Mouse (Mus musculus) adrenal gland (tissue): ENCODE data around the gene Lsm8.
"Not testable (repeated sequence)": the region's sequence is repeated elsewhere in the genome, so short reads cannot be mapped to it uniquely, and the experiment has no call there.

ENCODE experiments used
- intact Hi-C: fragments of 180-260 bp; cut with DNase I; formaldehyde crosslinking; loops from one replicate; pipeline ENCODE4 v1.15.1; 2025
- long read RNA-seq, 2 experiments: library from polyadenylated mRNA; unstranded; transcript quantifications; one replicate each; pipeline ENCODE4 v2.0.0; 2020; ENCODE audit warnings: borderline replicate concordance in 1 of 2; ENCODE audit not compliant: insufficient replicate concordance in 1 of 2

Gene Lsm8
- long read RNA-seq, experiment 1, transcript Lsm8-201 (4 exons, 807 nt) = major isoform, 11 of 12 reads
- long read RNA-seq, experiment 1, partial matches to known transcripts = 1 of 12 reads
- long read RNA-seq, experiment 1, other reads (novel, unspliced or antisense) = 0 of 12 reads
- long read RNA-seq, experiment 2, transcript Lsm8-201 (4 exons, 807 nt) = major isoform, 9 of 10 reads
- long read RNA-seq, experiment 2, partial matches to known transcripts = 0 of 10 reads
- long read RNA-seq, experiment 2, other reads (novel, unspliced or antisense) = 1 of 10 reads

DNA sequence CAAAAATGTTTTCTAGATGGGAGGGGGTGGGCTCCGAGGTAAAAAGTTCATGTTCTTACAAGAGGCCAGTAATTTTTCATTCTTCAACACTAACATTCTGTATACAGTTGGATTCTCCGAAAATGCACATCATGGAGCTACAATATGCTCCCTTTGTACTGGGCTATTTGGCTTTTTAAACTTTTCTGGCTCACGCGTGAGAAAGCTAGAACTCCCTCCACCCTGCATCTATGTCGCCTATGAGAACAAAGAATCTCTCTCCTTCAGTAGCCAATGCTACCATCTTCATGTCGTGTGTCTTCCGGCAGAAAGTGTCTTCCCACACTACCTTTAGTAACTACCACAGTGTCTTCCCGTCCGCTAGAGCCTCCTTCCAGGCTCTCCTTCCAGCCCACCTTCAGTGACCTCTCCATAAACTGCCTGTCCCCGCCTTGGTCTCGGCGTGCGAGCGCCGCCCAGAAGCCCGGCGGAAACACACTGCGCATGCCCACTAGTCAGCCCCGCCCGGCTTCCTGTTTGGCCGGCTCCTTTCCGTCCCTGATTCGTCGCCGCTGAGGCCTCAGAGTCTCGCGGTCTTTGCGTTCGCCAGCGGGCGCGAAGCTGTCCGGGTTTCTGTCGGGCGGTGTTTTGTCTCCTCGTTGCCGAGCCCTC, at the start of gene Lsm8:
Gene Lsm8 (plus strand): TSS at position 529 of the 651 bp plus-strand sequence.
- intact Hi-C loops = no loop called here

DNA sequence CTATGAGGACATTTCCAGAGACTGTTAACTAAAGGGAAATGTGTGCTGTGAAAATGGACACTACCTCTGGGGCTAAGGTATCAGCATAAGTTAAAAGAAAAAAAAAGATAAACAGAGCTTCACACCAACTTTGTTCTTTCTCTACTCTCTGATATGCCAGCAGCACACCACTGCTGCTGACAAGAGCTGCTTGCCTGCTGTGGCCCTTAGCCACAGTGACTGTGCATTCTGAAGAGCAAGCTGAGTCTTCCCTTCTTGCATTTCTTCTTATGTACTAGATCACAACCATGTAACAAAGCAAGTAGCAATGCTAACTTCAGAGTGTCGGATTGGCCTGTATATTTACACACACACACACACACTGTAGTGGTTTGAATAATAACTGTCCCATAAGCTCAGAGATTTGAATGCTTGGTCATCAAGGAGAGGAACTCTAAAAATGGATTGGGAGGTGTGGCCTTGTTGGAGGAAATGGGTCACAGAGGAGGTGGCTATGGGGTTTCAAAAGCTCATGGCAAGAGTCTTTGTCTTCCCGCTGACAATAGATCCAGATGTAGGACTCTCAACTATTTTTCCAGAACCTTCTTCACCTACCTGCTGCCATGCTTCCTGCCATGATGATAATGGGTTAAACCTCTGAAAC, 47.4 kb upstream of the Lsm8 start:
- intact Hi-C loops = no loop called here

DNA sequence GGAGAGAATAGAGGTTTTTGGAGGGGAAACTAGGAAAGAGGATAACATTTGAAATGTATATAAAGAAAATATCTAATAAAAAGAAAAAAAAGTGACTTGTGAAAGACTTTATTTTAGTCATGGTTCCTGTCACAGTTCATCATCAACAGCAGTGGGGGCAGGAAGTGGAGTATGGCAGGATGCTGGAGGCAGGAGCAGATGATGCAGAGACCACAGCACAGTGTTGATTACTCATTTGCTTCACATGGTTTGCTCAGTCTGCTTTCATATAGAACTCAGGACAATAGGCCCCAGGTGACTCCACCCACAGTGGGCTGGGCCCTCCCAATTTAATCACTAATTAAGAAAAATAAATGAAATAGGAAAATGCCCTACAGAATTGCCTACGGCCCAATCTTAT, 35.8 kb upstream of the Lsm8 start:
- intact Hi-C loops = loop anchor here (10.0 kb wide), 1 partner anchor 298 kb away; the partner anchor contains the start of gene Cttnbp2

DNA sequence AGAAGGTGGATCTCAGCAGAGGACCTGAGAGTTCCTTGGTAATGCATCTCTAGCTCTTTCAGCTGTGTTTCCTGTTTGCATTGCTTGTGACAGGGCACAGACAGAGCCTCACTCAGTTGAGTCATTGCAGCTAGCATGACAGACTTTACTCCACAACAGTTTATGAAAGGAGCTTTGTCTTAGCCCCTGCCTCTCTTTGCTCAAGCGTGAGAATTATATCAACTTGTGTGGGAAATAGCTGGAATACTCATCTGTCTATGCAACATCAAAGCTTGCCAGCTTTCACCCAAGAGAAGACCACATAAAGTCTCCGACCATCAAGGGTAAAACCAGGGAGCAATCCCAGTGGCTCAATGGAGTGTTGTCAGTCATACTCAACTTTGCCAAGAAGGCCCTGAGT, 32.8 kb upstream of the Lsm8 start:
- intact Hi-C loops = loop anchor here (5.0 to 10.0 kb wide), 2 partner anchors 301 to 438 kb away; partner anchors contain the start of gene Cttnbp2

DNA sequence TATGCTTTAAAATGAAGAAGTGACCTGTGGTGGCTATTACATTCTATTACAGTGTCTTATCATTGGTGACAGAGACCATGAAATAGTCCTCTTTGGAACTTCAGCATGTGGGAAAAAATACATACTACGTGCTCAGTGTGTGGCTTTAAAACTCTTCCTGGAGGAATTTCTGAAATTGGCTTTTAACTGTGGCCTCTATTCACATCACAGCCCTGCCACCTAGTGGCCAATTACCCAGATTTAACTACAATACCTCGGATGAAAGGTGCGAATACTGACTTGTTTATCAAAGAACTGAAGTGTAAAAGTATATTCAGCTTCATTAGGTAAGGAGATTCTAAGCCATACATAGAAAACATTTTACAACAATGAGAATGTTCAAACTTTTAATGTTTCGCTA, 29.0 kb upstream of the Lsm8 start:
- intact Hi-C loops = loop anchor here (2.0 to 10.0 kb wide), 3 partner anchors 305 to 442 kb away; partner anchors contain the start of gene Cttnbp2

DNA sequence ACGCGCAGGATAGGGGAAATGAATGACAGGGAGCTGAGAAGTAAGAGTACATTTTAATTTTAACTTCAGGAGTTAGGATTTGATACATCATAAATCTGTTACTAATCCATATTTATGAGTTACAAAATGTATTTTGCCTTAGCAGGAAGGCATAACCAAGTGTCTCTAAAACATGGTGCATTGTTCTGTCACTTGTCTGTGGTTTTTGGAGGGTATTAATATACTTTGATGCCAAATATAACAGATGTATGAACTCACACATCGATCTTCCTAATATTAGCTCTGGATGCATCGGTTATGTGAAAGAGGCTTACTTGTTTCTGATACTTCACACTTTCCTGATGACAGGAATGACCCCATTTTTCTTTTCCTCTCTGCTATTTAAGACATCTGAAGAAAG, 28.1 kb upstream of the Lsm8 start:
- intact Hi-C loops = loop anchor here (5.0 kb wide), 1 partner anchor 733 kb away; no protein-coding TSS in a partner anchor

DNA sequence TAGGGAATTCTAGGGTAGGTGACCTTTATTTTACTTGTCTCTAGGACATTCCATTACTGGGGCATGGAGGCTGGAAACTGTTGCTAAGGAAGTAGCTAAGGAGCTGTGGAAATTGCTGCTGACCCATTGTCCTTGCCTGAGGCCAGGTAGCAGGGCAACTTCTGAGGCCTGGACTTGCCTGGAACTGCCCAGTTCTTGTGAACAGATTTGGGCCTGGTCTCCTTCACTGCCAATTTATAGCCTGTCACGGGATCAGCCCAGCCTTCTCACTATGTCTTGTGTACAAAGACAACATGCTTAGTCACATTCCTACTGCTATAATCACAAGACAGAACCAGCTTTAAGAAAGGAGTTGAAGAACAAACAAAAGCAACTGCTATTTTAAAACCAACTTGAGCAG, 25.6 kb upstream of the Lsm8 start:
- intact Hi-C loops = loop anchor here (5.0 kb wide), 1 partner anchor 736 kb away; no protein-coding TSS in a partner anchor

DNA sequence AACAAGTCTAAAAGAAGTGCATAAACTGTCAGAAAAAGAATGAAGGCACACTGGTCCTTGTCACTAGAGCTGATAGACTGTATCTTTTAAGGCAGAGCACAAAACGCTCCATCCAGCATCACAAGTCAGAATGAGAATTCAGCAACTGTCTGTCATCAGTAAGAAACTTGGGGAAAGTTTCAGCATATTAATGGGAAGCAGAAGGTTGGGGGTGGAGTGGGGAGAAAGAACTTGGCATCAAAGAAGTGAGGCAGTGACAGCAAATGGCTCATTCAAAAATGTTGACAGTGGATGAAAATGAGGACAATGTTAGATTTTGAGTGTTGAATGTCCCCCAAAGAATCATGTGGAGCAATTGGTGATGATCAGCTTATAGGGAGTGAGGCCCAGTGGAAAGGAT, 15.4 kb upstream of the Lsm8 start:
- intact Hi-C loops = no loop called here

DNA sequence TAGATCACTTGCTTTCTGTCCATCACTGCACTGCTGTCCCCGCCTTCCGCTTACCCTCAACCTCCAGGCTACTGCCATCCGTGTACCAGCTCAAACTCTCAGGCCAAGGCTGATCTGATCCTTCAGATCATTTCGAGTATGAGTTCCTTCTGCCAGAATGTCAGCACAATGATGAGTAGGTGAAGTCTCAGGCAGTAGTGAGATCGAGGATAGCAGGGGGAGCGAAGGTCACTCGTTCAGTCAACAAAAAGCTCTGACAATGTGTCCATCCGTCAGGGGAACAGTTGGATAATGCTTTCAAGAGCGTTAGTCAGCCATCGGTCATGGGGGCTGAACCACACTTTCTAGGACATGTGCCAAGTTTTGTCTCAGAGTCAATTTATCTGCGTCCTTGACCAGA, 3.9 kb upstream of the Lsm8 start:
- intact Hi-C loops = not testable (repeated sequence)

DNA sequence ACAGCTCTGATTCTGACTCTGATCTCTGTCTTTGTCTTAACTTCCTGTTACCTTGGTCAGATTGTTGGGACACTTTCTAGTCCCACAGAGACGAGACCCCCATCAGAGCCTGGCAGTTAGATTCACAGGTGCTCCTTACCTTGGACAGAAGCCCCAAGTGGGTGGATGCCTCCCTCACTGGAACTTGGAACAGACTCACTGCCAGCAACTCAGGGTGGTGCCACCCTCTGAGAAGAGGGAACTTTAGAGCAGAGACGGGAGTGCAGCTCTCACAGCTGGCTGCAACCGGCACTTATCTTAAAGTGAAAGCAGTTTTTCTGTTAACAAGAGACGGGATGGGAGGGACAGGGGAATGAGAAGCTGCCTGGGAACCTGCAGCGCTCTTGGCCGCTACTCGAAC, 2.8 kb upstream of the Lsm8 start:
- intact Hi-C loops = not testable (repeated sequence)

DNA sequence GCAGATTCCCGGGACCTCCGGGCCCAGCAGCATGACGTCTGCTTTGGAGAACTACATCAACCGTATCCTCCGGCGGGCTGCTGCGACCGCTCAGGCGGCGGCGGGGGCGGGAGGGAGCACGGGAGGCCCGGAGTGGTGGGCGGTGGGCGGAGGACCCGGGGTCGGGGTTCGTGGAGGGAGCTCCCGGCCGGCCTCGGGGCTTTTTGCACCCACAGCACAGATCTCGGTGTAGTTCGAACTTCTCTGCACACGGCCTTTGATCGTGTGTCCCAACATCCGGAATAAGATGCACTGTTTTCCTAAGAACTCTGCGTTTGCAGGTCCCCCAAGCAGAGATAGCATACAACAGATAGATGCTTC, 303 bp downstream of the Lsm8 start:
- intact Hi-C loops = no loop called here

DNA sequence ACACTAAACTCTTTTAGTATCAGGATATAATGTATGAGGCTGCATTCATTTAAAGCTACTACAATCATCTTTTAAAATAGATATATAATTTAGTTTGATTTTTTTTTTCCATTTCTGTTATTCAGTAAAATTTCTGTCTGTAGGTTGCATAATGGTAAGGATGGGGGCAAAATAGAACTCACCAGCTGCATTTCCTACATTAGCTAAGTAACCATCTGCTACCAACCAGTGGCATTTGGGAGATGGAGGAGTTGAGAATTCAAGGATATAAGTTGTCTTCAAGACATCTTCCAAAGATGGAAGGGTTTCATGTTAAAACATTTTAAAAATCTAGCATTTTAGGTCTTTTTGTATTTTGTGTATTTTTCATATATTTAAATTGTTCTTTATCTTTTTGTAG, 6.9 kb downstream of the Lsm8 start:
- intact Hi-C loops = no loop called here

DNA sequence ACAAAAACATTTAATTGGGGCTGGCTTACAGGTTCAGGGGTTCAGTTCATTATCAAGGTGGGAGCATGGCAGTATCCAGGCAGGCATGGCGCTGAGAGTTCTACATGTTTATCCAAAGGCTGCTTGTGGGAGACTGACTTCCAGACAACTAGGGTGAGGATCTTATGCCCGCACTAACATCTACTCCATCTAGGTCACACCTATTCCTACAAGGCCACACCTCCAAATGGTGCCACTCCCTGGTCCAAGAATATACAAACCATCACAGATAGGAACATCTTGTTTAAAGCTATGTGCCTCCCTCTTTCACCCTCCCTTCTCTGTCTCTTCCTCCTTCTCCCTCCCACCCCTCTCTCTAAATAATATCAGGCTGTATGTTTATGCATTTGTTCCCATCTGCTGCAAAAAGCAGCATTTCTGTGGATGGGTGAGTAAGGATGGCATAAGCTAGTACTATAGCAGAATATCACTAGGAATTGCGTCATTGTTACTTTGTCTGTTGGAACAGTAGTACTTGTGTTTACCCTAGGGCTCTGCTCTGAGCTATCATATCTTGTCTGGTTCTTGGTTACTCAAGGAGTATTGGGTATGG, 8.2 kb downstream of the Lsm8 start:
- intact Hi-C loops = no loop called here

DNA sequence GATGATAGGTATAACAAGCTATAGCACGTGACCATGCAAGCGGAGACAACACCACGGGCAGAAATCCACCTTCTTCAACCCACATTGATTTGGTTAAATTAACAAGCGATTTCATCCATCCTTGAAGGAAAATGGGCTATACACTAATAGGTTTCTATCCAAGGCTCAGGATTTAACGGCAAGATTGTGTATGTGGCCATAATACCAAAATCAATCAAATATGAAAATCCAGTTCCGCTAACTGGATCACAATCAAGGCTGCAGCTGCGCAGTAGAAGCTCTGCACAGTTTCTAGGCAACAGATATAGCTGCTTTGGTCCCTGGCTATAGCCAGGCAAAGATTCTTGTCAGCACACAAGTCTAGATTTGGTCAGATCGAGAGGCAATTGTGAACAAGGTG, 17.6 kb downstream of the Lsm8 start, which contains the start of gene Ankrd7:
Gene Ankrd7 (plus strand): TSS at position 301 of the 400 bp plus-strand sequence.
- intact Hi-C loops = no loop called here

DNA sequence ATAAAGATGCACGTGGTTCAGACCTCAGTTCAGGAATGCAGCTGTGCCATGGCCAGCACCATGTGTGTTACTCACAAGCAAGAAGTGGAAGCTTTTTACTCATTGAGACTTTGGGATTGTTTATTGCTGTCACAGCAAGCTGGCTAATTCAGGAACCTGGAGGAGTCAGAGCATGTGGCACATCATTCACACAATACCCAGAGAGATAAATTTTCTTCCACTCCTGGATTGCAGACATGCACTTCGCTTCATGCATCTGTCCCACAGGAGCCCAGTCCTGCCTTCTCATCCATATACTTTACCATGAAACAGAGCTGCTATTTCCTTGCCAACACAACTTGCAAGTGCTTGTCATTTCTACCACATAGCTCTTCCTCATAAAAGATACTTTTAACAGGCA, 40.7 kb downstream of the Lsm8 start:
- intact Hi-C loops = no loop called here

DNA sequence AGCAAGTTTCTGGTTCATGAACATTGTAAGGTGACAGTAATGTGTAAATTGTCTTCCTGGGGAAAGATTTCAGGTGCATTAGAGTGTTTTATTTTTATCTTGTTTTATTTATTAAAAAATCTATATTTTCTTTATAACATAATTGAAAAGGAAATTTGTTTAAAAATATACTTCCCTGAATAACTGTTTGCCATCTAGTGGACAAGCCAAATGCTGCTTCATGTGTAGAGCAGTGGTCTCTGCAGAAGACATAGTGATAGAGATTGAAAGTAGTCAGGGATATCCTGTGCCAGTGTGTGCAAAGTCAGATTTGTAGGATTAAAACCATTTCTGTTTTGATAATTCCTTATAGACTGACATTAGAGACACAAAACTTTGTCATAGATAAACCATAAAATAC, 45.8 kb downstream of the Lsm8 start:
- intact Hi-C loops = no loop called here
